Mouse (Mus musculus) embryonic facial prominence, embryonic 13.5 days (tissue): ENCODE measurements around the gene Wdr89. TPM values are rescaled to one million over a fixed set of nuclear protein-coding genes. Genes with fewer than 3 reads are reported as not detected.

Source experiments
- ATAC-seq: fragments of 200-750 bp; cut with Nextera tagmentation; 2 replicates; pipeline ENCODE4 v1.8.0; 2017; ENCODE audit warnings: low read depth; ENCODE audit not compliant: insufficient number of reproducible peaks, insufficient read depth, low FRiP score, low TSS enrichment
- H3K27ac ChIP-seq: fragments of 300-500 bp; sonication (generic); 2 replicates; pipeline ENCODE4 v1.5.1; 2015; ENCODE audit warnings: moderate library complexity, mild to moderate bottlenecking, inconsistent platforms
- H3K27me3 ChIP-seq: fragments of 300-500 bp; sonication (generic); 2 replicates; pipeline ENCODE4 v1.6.1; 2015; ENCODE audit warnings: mild to moderate bottlenecking, inconsistent platforms
- H3K36me3 ChIP-seq: fragments of 300-500 bp; sonication (generic); 2 replicates; pipeline ENCODE4 v1.6.1; 2015; ENCODE audit warnings: mild to moderate bottlenecking, inconsistent platforms
- H3K4me1 ChIP-seq: fragments of 300-500 bp; sonication (generic); 2 replicates; pipeline ENCODE4 v1.6.1; 2015; ENCODE audit warnings: inconsistent platforms
- H3K4me2 ChIP-seq: fragments of 300-500 bp; sonication (generic); 2 replicates; pipeline ENCODE4 v1.6.1; 2015; ENCODE audit warnings: moderate library complexity, mild to moderate bottlenecking, inconsistent platforms
- H3K4me3 ChIP-seq: fragments of 300-500 bp; sonication (generic); 2 replicates; pipeline ENCODE4 v1.5.1; 2015; ENCODE audit warnings: mild to moderate bottlenecking, inconsistent platforms
- H3K9ac ChIP-seq: fragments of 300-500 bp; sonication (generic); 2 replicates; pipeline ENCODE4 v1.6.1; 2015; ENCODE audit warnings: mild to moderate bottlenecking, inconsistent platforms
- H3K9me3 ChIP-seq: fragments of 300-500 bp; sonication (generic); 2 replicates; pipeline ENCODE4 v1.6.1; 2016; ENCODE audit warnings: inconsistent platforms
- WGBS: fragments of 180-500 bp; shearing (Covaris S2); methylation state at CpG from one replicate; pipeline ENCODE4 v1.1.7; 2015; ENCODE audit warnings: mixed read lengths; 5-methylcytosine and 5-hydroxymethylcytosine counted together
- polyA plus RNA-seq: library from polyadenylated mRNA; unstranded; fragments of >200 nt; fragmentation: Nextera tagmentation; extraction: Ambion mirVana; gene quantifications from 2 replicates; pipeline ENCODE4 v1.2.1, GENCODE M21; 2015

Wdr89 gene
- polyA plus RNA-seq, 1 experiment from 2014 or later: 13.7 TPM

GRCm38 (mm10) chr12:75641726-75642125, 27.6 kb downstream of the Wdr89 start:
- no peak overlapping the region for H3K4me2 ChIP-seq
- H3K27me3 ChIP-seq: no peaks in the 10 kb centered on the region
- no peak overlapping the region for H3K4me3 ChIP-seq
- H3K9me3 ChIP-seq: no peaks in the 10 kb centered on the region
- H3K4me1 ChIP-seq: no peaks in the 10 kb centered on the region
- no peaks in the 10 kb centered on the region for H3K36me3 ChIP-seq
- H3K9ac ChIP-seq: no peak overlapping the region
- 95% methylated on average over 1 of the region's 1 CpGs for WGBS
- ATAC-seq: no peak
- no peak overlapping the region for H3K27ac ChIP-seq

DNA sequence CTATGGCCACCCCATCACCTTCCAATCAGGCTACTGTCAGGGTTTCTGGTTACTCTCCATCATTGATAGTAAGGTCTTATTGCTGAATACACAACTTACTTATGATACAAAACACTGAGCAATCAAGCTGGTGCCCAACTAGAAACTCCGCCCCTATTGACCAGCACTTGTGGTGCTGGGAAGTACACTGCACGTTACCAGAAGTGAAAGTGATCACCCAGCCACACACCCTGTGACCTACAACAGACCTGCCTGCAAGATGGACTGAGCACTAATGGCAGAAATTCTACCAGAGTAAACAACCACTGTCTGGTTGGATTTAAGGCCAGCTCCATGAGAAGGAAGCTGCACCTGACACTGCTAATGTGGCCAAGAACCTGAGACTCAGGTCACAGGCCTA, 31.0 kb downstream of the Wdr89 start:
- H3K36me3 ChIP-seq: no peaks in the 10 kb centered on the region
- H3K4me1 ChIP-seq: no peaks in the 10 kb centered on the region
- WGBS: 85% methylated on average over 2 of the region's 2 CpGs
- no peak overlapping the region for H3K4me2 ChIP-seq
- no peaks in the 10 kb centered on the region for H3K9me3 ChIP-seq
- no peaks in the 10 kb centered on the region for H3K27me3 ChIP-seq
- no peak overlapping the region for H3K9ac ChIP-seq
- no peak overlapping the region for H3K27ac ChIP-seq
- H3K4me3 ChIP-seq: no peak overlapping the region
- ATAC-seq: no peak

GRCm38 (mm10) chr12:75637103-75637502, 32.2 kb downstream of the Wdr89 start:
- no peak for ATAC-seq
- no peak overlapping the region for H3K4me2 ChIP-seq
- no peaks in the 10 kb centered on the region for H3K9me3 ChIP-seq
- H3K27ac ChIP-seq: no peak overlapping the region
- H3K27me3 ChIP-seq: no peaks in the 10 kb centered on the region
- H3K9ac ChIP-seq: no peak overlapping the region
- H3K4me1 ChIP-seq: no peaks in the 10 kb centered on the region
- H3K4me3 ChIP-seq: no peak overlapping the region
- H3K36me3 ChIP-seq: peaks cover 10% of the 10 kb centered on the region
- 85% methylated on average over 3 of the region's 3 CpGs for WGBS

- no peak overlapping the region for H3K4me3 ChIP-seq
- no peak overlapping the region for H3K9ac ChIP-seq
- no peak overlapping the region for H3K27ac ChIP-seq
- H3K27me3 ChIP-seq: no peaks in the 10 kb centered on the region
- H3K9me3 ChIP-seq: no peaks in the 10 kb centered on the region
- H3K4me1 ChIP-seq: no peaks in the 10 kb centered on the region
- peaks cover 10% of the 10 kb centered on the region for H3K36me3 ChIP-seq
- ATAC-seq: no peak
- no peak overlapping the region for H3K4me2 ChIP-seq
- WGBS: 85% methylated on average over 10 of the region's 10 CpGs
Measured at GRCm38 (mm10) chr12:75635771-75636430, 33.4 kb downstream of the Wdr89 start.

- no peak overlapping the region for H3K27ac ChIP-seq
- no peak for ATAC-seq
- H3K27me3 ChIP-seq: no peaks in the 10 kb centered on the region
- H3K9me3 ChIP-seq: no peaks in the 10 kb centered on the region
- WGBS: 59% methylated on average over 1 of the region's 1 CpGs
- no peak overlapping the region for H3K9ac ChIP-seq
- H3K4me3 ChIP-seq: no peak overlapping the region
- H3K4me1 ChIP-seq: no peaks in the 10 kb centered on the region
- peaks cover 13% of the 10 kb centered on the region for H3K36me3 ChIP-seq
- H3K4me2 ChIP-seq: no peak overlapping the region
Measured at GRCm38 (mm10) chr12:75629618-75630017, 39.7 kb downstream of the Wdr89 start.

DNA sequence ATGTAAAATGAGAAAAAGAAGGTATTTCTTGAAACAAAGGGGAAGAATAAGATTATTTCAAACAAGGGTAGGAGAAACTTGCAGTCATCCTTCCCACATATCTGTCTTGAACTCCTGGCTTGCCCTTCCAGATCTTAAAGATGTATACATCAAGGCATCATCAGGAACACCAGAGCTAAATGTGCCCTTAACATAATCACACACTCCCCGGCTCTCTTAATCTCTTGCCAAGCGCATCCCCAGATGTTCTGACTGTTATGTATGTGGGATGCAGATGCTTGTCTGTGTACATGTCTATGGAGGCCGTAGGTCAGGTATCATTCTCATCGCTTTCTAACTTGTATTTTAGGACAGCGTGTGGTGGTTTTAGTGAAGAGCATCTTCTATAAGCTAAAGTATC, 46.0 kb downstream of the Wdr89 start:
- WGBS: 89% methylated on average over 5 of the region's 5 CpGs
- Histone ChIP-seq H3K9me3 (0 out of 2 replicates have a peak, but pooled peaks cover 9% of the 10 kb centered on the region), H3K9ac (no peak overlapping the region), H3K27me3 (no peaks in the 10 kb centered on the region), H3K27ac (no peak overlapping the region), H3K36me3 (no peaks in the 10 kb centered on the region), H3K4me3 (no peak overlapping the region), H3K4me2 (no peak overlapping the region), H3K4me1 (no peaks in the 10 kb centered on the region)
- no peak for ATAC-seq

- Histone ChIP-seq H3K27me3 (no peaks in the 10 kb centered on the region), H3K4me2 (no peak overlapping the region), H3K36me3 (no peaks in the 10 kb centered on the region), H3K4me3 (no peak overlapping the region), H3K9me3 (0 out of 2 replicates have a peak, but pooled peaks cover 9% of the 10 kb centered on the region), H3K27ac (no peak overlapping the region), H3K9ac (no peak overlapping the region), H3K4me1 (no peaks in the 10 kb centered on the region)
- no peak for ATAC-seq
- WGBS: 67% methylated on average over 3 of the region's 3 CpGs
Measured at GRCm38 (mm10) chr12:75622835-75623234, 46.5 kb downstream of the Wdr89 start.

DNA sequence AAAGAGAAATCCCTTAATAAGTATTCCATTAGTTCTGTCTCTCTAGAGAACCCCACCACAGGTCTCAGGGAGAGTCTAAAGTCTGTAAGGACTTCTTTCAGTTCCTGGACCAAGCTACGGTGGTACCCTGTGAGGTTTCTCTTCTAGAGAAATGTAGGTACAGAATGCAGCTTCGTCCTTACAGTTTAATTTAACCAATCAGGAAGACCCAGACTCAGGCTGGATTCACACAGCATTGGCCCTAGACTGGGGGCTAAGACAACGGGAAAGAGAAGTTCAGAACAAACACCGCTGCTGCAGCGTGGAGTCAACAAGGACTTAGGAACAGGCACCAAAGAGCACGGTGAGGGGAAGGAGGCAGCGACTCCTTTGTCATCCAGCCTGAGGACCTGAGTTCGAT, 52.5 kb downstream of the Wdr89 start:
- ATAC-seq: no peak
- WGBS: 60% methylated on average over 8 of the region's 8 CpGs
- no peaks in the 10 kb centered on the region for H3K27me3 ChIP-seq
- no peaks in the 10 kb centered on the region for H3K36me3 ChIP-seq
- H3K9me3 ChIP-seq: 0 out of 2 replicates have a peak, but pooled peaks cover 9% of the 10 kb centered on the region
- H3K4me3 ChIP-seq: no peak overlapping the region
- H3K27ac ChIP-seq: no peak overlapping the region
- no peaks in the 10 kb centered on the region for H3K4me1 ChIP-seq
- no peak overlapping the region for H3K9ac ChIP-seq
- no peak overlapping the region for H3K4me2 ChIP-seq

DNA sequence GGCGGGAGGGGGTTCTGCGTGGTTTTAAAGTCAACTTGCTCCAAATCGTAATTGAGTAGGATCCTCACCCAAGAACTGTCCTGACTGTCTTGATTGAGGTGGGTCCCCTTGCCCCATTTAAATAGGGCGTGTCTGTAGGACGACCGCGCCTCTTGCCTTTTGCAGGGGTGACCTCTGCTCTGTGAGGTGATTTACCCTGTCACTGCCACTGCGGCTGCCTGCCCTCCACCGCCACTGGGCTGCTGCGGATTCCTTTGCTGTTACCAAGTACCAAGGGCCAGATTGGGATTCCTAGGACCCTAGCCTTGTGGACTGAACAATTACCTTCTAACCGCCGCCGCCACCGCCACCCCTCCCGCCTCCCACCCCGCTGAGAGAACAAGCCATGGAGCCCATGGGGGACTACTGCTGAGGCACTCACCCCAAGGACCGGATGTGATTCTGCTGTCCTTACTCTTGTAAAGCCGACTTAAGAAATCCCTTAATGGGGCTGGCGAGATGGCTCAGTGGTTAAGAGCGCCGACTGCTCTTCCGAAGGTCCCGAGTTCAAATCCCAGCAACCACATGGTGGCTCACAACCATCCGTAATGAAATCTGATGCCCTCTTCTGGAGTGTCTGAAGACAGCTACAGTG, 53.1 kb downstream of the Wdr89 start:
- H3K4me1 ChIP-seq: no peaks in the 10 kb centered on the region
- no peaks in the 10 kb centered on the region for H3K36me3 ChIP-seq
- peak overlapping the region; percentile 37 for H3K4me3 ChIP-seq
- peak overlapping the region; percentile 63 for H3K4me2 ChIP-seq
- peak overlapping the region; percentile 41; the same call in 1 of the 2 replicates for H3K9ac ChIP-seq
- WGBS: 6% methylated on average over 24 of the region's 24 CpGs
- H3K27me3 ChIP-seq: no peaks in the 10 kb centered on the region
- no peak overlapping the region for H3K27ac ChIP-seq
- no peak for ATAC-seq
- 0 out of 2 replicates have a peak, but pooled peaks cover 4% of the 10 kb centered on the region for H3K9me3 ChIP-seq

DNA sequence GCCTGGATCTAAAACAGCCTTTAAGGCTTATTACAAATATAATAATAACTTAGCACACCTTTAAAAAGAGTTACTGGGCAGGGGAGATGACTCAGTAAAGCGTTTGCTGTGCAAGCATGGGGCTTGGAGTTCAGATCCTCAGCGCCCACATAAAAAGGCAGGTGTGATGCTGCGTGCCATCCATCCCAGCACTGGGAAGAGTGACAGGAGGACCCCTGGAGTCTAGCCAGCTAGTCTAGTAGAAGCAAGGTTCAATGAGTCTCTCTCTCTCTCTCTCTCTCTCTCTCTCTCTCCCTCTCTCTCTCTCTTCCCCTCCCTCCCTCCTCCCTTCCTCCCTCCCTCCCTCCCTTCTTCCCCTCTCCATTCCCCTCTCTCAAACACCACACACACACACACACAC, 53.8 kb downstream of the Wdr89 start:
- Histone ChIP-seq H3K9ac (no peak overlapping the region), H3K27me3 (no peaks in the 10 kb centered on the region), H3K4me2 (peak overlapping the region; percentile 63; the same call in 1 of the 2 replicates), H3K36me3 (no peaks in the 10 kb centered on the region), H3K4me1 (no peaks in the 10 kb centered on the region), H3K4me3 (no peak overlapping the region), H3K9me3 (no peaks in the 10 kb centered on the region), H3K27ac (no peak overlapping the region)
- ATAC-seq: no peak
- 56% methylated on average over 3 of the region's 3 CpGs for WGBS

- ATAC-seq: no peak
- no peak overlapping the region for H3K4me2 ChIP-seq
- WGBS: 82% methylated on average over 7 of the region's 7 CpGs
Measured at GRCm38 (mm10) chr12:75612711-75613110, 56.6 kb downstream of the Wdr89 start.

DNA sequence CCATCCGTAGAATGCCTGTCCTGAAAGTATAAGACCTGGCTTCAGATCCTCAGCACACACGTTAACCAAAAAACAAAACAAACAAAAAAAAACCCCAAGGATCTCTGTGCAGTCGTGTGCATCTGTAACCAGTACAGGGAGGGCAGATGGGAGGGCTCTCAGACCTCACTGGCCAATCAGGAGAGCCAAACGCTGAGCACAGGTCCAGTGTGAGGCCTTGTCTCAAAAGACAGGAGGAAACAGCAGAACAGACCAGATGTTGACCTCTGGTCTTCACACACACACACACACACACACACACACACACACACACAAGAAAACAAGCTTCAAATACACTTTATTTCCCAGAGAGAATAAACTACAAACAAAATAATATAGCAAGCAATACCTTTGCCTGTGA, 69.8 kb downstream of the Wdr89 start:
- Histone ChIP-seq H3K4me2 (peak overlapping the region; percentile 26; the same call in 1 of the 2 replicates), H3K4me3 (no peak overlapping the region; the same call in 1 of the 2 replicates), H3K9me3 (no peaks in the 10 kb centered on the region), H3K27ac (peak overlapping the region; percentile 23; the same call in 1 of the 2 replicates), H3K4me1 (peaks cover under 1% of the 10 kb centered on the region; the same call in 1 of the 2 replicates), H3K27me3 (no peaks in the 10 kb centered on the region), H3K36me3 (no peaks in the 10 kb centered on the region), H3K9ac (0 out of 2 replicates have a peak overlapping the region, but pooled peaks have one; percentile 8)
- 13% methylated on average over 4 of the region's 4 CpGs for WGBS
- ATAC-seq: no peak

More at GRCm38 (mm10) chr12:75612711-75613110, 56.6 kb downstream of the Wdr89 start:
- Histone ChIP-seq H3K27me3 (no peaks in the 10 kb centered on the region), H3K9me3 (no peaks in the 10 kb centered on the region), H3K36me3 (no peaks in the 10 kb centered on the region), H3K4me1 (no peaks in the 10 kb centered on the region), H3K27ac (no peak overlapping the region), H3K4me3 (no peak overlapping the region), H3K9ac (no peak overlapping the region)
